In genomic region chr14:54701298-54701697, GRCm38 (mm10) we compare ENCODE assay signal across 9 mouse cellular contexts. TPM values are rescaled to one million over a fixed set of nuclear protein-coding genes. Genes with fewer than 3 reads are reported as not detected.
A peak's percentile ranks its signal among the peaks of the same experiment; 100 is the strongest.
DNase-seq lines count a peak whose midpoint lies in the region; ATAC-seq and TF ChIP-seq lines count a peak whose summit lies in the region.
"Had no signal": no experiment of that assay in that cellular context is flagged by ENCODE, and none has a peak within 500 bp of the region (broad histone marks: within the 10 kb centered on the region; RNA-seq: fewer than 3 reads in every experiment).

No protein-coding gene starts in this region.

- no peak overlapping the region for H3K27ac ChIP-seq in hindbrain, embryonic 11.5 days (ENCODE audit: low read depth, low read length)
- no peak overlapping the region for H3K27ac ChIP-seq in hindbrain, embryonic 13.5 days
- H3K27ac ChIP-seq in hindbrain, postnatal 0 days: no peak overlapping the region
- H3K27ac ChIP-seq in midbrain, embryonic 15.5 days: no peak overlapping the region

- H3K36me3 ChIP-seq in hindbrain, embryonic 11.5 days (ENCODE audit: control insufficient read depth, insufficient read depth, low read length): no peaks in the 10 kb centered on the region
- H3K36me3 ChIP-seq in hindbrain, embryonic 13.5 days: no peaks in the 10 kb centered on the region
- H3K36me3 ChIP-seq in hindbrain, postnatal 0 days (ENCODE audit: insufficient read depth, low read length): no peaks in the 10 kb centered on the region
- H3K36me3 ChIP-seq in midbrain, embryonic 15.5 days (replicated peaks): no peaks in the 10 kb centered on the region

- ATAC-seq in hindbrain, embryonic 11.5 days (ENCODE audit: low FRiP score): no peak
- no peak for ATAC-seq in hindbrain, embryonic 13.5 days (ENCODE audit: low FRiP score)
- ATAC-seq in hindbrain, postnatal 0 days: 0 out of 2 replicates have a peak, but pooled peaks have one; percentile 32
- peak; percentile 72; the same call in 1 of the 2 replicates for ATAC-seq in midbrain, embryonic 15.5 days (replicated peaks)

- no peak overlapping the region for H3K4me2 ChIP-seq in hindbrain, embryonic 11.5 days (replicated peaks; ENCODE audit: low read depth, low read length)
- H3K4me2 ChIP-seq in hindbrain, embryonic 13.5 days: no peak overlapping the region
- no peak overlapping the region for H3K4me2 ChIP-seq in hindbrain, postnatal 0 days (ENCODE audit: low read depth, low read length)
- H3K4me2 ChIP-seq in midbrain, embryonic 15.5 days: no peak overlapping the region

- no peaks in the 10 kb centered on the region for H3K9me3 ChIP-seq in hindbrain, embryonic 11.5 days (ENCODE audit: control insufficient read depth, low read length)
- no peaks in the 10 kb centered on the region for H3K9me3 ChIP-seq in hindbrain, embryonic 13.5 days
- H3K9me3 ChIP-seq in hindbrain, postnatal 0 days (ENCODE audit: low read length): no peaks in the 10 kb centered on the region
- H3K9me3 ChIP-seq in midbrain, embryonic 15.5 days: no peaks in the 10 kb centered on the region

- no peak overlapping the region for H3K9ac ChIP-seq in hindbrain, embryonic 11.5 days (ENCODE audit: low read depth, low read length)
- H3K9ac ChIP-seq in hindbrain, embryonic 13.5 days: no peak overlapping the region
- H3K9ac ChIP-seq in hindbrain, postnatal 0 days (replicated peaks; ENCODE audit: low read length): no peak overlapping the region
- no peak overlapping the region for H3K9ac ChIP-seq in midbrain, embryonic 15.5 days

- peak; percentile 88 for TF ChIP-seq CTCF in hindbrain, postnatal 0 days (IDR thresholded peaks at IDR 0.05; ENCODE audit: low read depth)

- H3K4me3 ChIP-seq in hindbrain, embryonic 11.5 days (ENCODE audit: low read depth, low read length): no peak overlapping the region
- no peak overlapping the region for H3K4me3 ChIP-seq in hindbrain, embryonic 13.5 days
- no peak overlapping the region for H3K4me3 ChIP-seq in hindbrain, postnatal 0 days (ENCODE audit: low read length)
- no peak overlapping the region for H3K4me3 ChIP-seq in midbrain, embryonic 15.5 days
- H3K4me3 ChIP-seq: myocyte had no signal

- no peaks in the 10 kb centered on the region for H3K27me3 ChIP-seq in hindbrain, embryonic 11.5 days (ENCODE audit: control insufficient read depth, insufficient read depth, low read length)
- H3K27me3 ChIP-seq in hindbrain, embryonic 13.5 days: peaks cover 7% of the 10 kb centered on the region; the same call in 1 of the 2 replicates
- H3K27me3 ChIP-seq in hindbrain, postnatal 0 days (ENCODE audit: insufficient read depth, low read length): no peaks in the 10 kb centered on the region
- no peaks in the 10 kb centered on the region for H3K27me3 ChIP-seq in midbrain, embryonic 15.5 days (replicated peaks)

- 17% methylated on average over 6 of the region's 6 CpGs for WGBS in hindbrain, embryonic 11.5 days
- 9% methylated on average over 6 of the region's 6 CpGs for WGBS in hindbrain, embryonic 13.5 days
- WGBS in hindbrain, postnatal 0 days: 8% methylated on average over 6 of the region's 6 CpGs
- WGBS in midbrain, embryonic 15.5 days: 13% methylated on average over 6 of the region's 6 CpGs

- H3K4me1 ChIP-seq in hindbrain, embryonic 11.5 days (replicated peaks; ENCODE audit: control insufficient read depth, insufficient read depth, low read length): no peaks in the 10 kb centered on the region
- H3K4me1 ChIP-seq in hindbrain, embryonic 13.5 days (replicated peaks): no peaks in the 10 kb centered on the region
- H3K4me1 ChIP-seq in hindbrain, postnatal 0 days (ENCODE audit: insufficient read depth, low read length): no peaks in the 10 kb centered on the region
- no peaks in the 10 kb centered on the region for H3K4me1 ChIP-seq in midbrain, embryonic 15.5 days

- DNase-seq in hindbrain, embryonic 11.5 days (ENCODE audit: low spot score): peak; percentile 86
- peak; percentile 54 for DNase-seq in cerebellum, adult 11-12 months
- DNase-seq in frontal cortex, postnatal 14 days (ENCODE audit: low spot score in 2 of 2): peak; percentile 43 to 56
- peak; percentile 72 for DNase-seq in hindbrain, postnatal 0 days (ENCODE audit: low spot score)
- DNase-seq in layer of hippocampus, postnatal 36 days: peak; percentile 63 to 73
- DNase-seq in spleen, postnatal 36 days (ENCODE audit: low spot score in 2 of 2): peak; percentile 65 to 74

RNA-seq across cellular contexts. Expression of gene Gm29776, which starts 2.7 kb away (rescaled TPM):
- 0.06 TPM in 2 replicates for polyA plus RNA-seq in hindbrain, embryonic 11.5 days (2014; fragmentation: Nextera tagmentation; extraction: Ambion mirVana)
- 0.18 and 0.34 TPM in 2 replicates for polyA plus RNA-seq in hindbrain, embryonic 13.5 days (2015; fragmentation: Nextera tagmentation; extraction: Ambion mirVana)
- 0.31 and 0.61 TPM in 2 replicates for total RNA-seq in hindbrain, postnatal 0 days (2014; rRNA removed)
- polyA plus RNA-seq in hindbrain, postnatal 0 days (2015; fragmentation: Nextera tagmentation; extraction: Ambion mirVana): 0.26 and 0.28 TPM in 2 replicates
- total RNA-seq in layer of hippocampus, postnatal 36 days (2021): not detected
- 0.32 and 0.37 TPM in 2 replicates for polyA plus RNA-seq in midbrain, embryonic 15.5 days (2015; fragmentation: Nextera tagmentation; extraction: Ambion mirVana)

RNA-seq across cellular contexts. Expression of gene Cebpe, which starts 10.7 kb away (rescaled TPM):
- 0.20 TPM in 1 of 2 replicates, not detected in the other for polyA plus RNA-seq in hindbrain, embryonic 11.5 days (2014; fragmentation: Nextera tagmentation; extraction: Ambion mirVana)
- not detected in 2 replicates for polyA plus RNA-seq in hindbrain, embryonic 13.5 days (2015; fragmentation: Nextera tagmentation; extraction: Ambion mirVana)
- not detected in 2 replicates for total RNA-seq in hindbrain, postnatal 0 days (2014; rRNA removed)
- not detected in 2 replicates for polyA plus RNA-seq in hindbrain, postnatal 0 days (2015; fragmentation: Nextera tagmentation; extraction: Ambion mirVana)
- not detected for total RNA-seq in layer of hippocampus, postnatal 36 days (2021)
- polyA plus RNA-seq in midbrain, embryonic 15.5 days (2015; fragmentation: Nextera tagmentation; extraction: Ambion mirVana): 0.13 TPM in 1 of 2 replicates, not detected in the other
- polyA plus RNA-seq: myocyte had no signal

RNA-seq across cellular contexts. Expression of gene Acin1, which starts 14.6 kb away (rescaled TPM):
- polyA plus RNA-seq in hindbrain, embryonic 11.5 days (2014; fragmentation: Nextera tagmentation; extraction: Ambion mirVana): 148 and 185 TPM in 2 replicates
- 155 and 169 TPM in 2 replicates for polyA plus RNA-seq in hindbrain, embryonic 13.5 days (2015; fragmentation: Nextera tagmentation; extraction: Ambion mirVana)
- total RNA-seq in hindbrain, postnatal 0 days (2014; rRNA removed): 101 and 118 TPM in 2 replicates
- polyA plus RNA-seq in hindbrain, postnatal 0 days (2015; fragmentation: Nextera tagmentation; extraction: Ambion mirVana): 102 and 106 TPM in 2 replicates
- total RNA-seq in layer of hippocampus, postnatal 36 days (2021): 100 to 1,000 TPM; 210 to 242 TPM
- polyA plus RNA-seq in midbrain, embryonic 15.5 days (2015; fragmentation: Nextera tagmentation; extraction: Ambion mirVana): 145 TPM in 2 replicates

RNA-seq across cellular contexts. Expression of gene 1700123O20Rik, which starts 15.3 kb away (rescaled TPM):
- polyA plus RNA-seq in hindbrain, embryonic 11.5 days (2014; fragmentation: Nextera tagmentation; extraction: Ambion mirVana): 99.9 and 108 TPM in 2 replicates
- polyA plus RNA-seq in hindbrain, embryonic 13.5 days (2015; fragmentation: Nextera tagmentation; extraction: Ambion mirVana): 78.0 and 79.0 TPM in 2 replicates
- 29.6 and 37.9 TPM in 2 replicates for total RNA-seq in hindbrain, postnatal 0 days (2014; rRNA removed)
- 64.1 and 67.7 TPM in 2 replicates for polyA plus RNA-seq in hindbrain, postnatal 0 days (2015; fragmentation: Nextera tagmentation; extraction: Ambion mirVana)
- 10 to 100 TPM; 24.0 to 26.3 TPM for total RNA-seq in layer of hippocampus, postnatal 36 days (2021)
- polyA plus RNA-seq in midbrain, embryonic 15.5 days (2015; fragmentation: Nextera tagmentation; extraction: Ambion mirVana): 65.5 and 65.6 TPM in 2 replicates

Comparison
In these comparisons a context has a peak if more than half of its experiments do, and no peak if none do; other contexts are left out.
1. ATAC-seq: peak in hindbrain, postnatal 0 days (single experiment) and midbrain, embryonic 15.5 days (single experiment); none in hindbrain, embryonic 11.5 days (single experiment) and hindbrain, embryonic 13.5 days (single experiment).
2. Peak in every context shown above with its lines, with median percentiles within 50 percentile points of each other: DNase-seq.